Mouse (Mus musculus) cortical plate, adult 2 months (tissue): Measurements from ENCODE around the gene Zc3h18. TPM values are rescaled to one million over a fixed set of nuclear protein-coding genes. Genes with fewer than 3 reads are reported as not detected.

ENCODE experiments used
- H3K27ac ChIP-seq: fragments of 200-500 bp; 2 replicates; pipeline ENCODE4 v1.5.1; 2012; ENCODE audit warnings: low read length, control low read depth, inconsistent platforms; ENCODE audit not compliant: insufficient read depth
- H3K4me1 ChIP-seq: fragments of 200-500 bp; 2 replicates; pipeline ENCODE4 v1.6.1; 2011; ENCODE audit warnings: low read length; ENCODE audit not compliant: control insufficient read depth, insufficient read depth
- H3K4me3 ChIP-seq: fragments of 200-500 bp; 2 replicates; pipeline ENCODE4 v1.5.1; 2011; ENCODE audit warnings: mild to moderate bottlenecking, low read length, control low read depth; ENCODE audit not compliant: insufficient read depth
- CTCF ChIP-seq: fragments of 200-500 bp; IDR thresholded peaks from 2 replicates; pipeline ENCODE4 v1.5.1; 2011; ENCODE audit warnings: mild to moderate bottlenecking, control low read depth, low read length; ENCODE audit not compliant: insufficient read depth; ENCODE audit errors: extremely low read depth
- POLR2A ChIP-seq: fragments of 200-500 bp; IDR thresholded peaks from 2 replicates; pipeline ENCODE4 v1.6.1; 2011; ENCODE audit warnings: mild to moderate bottlenecking, low read length, control low read depth; ENCODE audit not compliant: insufficient read depth; ENCODE audit errors: extremely low read depth
- polyA plus RNA-seq: library from polyadenylated mRNA; depleted of rRNA; stranded (reverse); fragments of >200 nt; gene quantifications from 2 replicates; pipeline ENCODE4 v1.2.3, GENCODE M21; 2012

Zc3h18 gene
- polyA plus RNA-seq, 1 experiment: 33.0 TPM

GRCm38 (mm10) chr8:122345181-122346095 is 31.0 kb upstream of the Zc3h18 start:
- Histone ChIP-seq H3K4me1 (peaks cover 10% of the 10 kb centered on the region), H3K4me3 (no peak overlapping the region), H3K27ac (no peak overlapping the region)
- TF ChIP-seq CTCF (no peak), POLR2A (no peak; the same call in 1 of the 2 replicates)

- Histone ChIP-seq H3K4me1 (peaks cover 8% of the 10 kb centered on the region), H3K4me3 (no peak overlapping the region), H3K27ac (peak overlapping the region; percentile 58; the same call in 1 of the 2 replicates)
- no peak for TF ChIP-seq CTCF
- no peak for TF ChIP-seq POLR2A
These were observed 28.4 kb upstream of the Zc3h18 start for GRCm38 (mm10) chr8:122347811-122348552.

- Histone ChIP-seq H3K4me1 (peaks cover 3% of the 10 kb centered on the region; the same call in 1 of the 2 replicates), H3K27ac (no peak overlapping the region), H3K4me3 (no peak overlapping the region)
- no peak for TF ChIP-seq CTCF
- TF ChIP-seq POLR2A: no peak
These were observed 26.8 kb upstream of the Zc3h18 start for GRCm38 (mm10) chr8:122349357-122350297.

- Histone ChIP-seq H3K27ac (no peak overlapping the region), H3K4me1 (peaks cover 7% of the 10 kb centered on the region), H3K4me3 (no peak overlapping the region)
- TF ChIP-seq CTCF (no peak), POLR2A (no peak)
These were observed 25.9 kb upstream of the Zc3h18 start for GRCm38 (mm10) chr8:122350309-122351089.

- Histone ChIP-seq H3K4me3 (no peak overlapping the region), H3K27ac (no peak overlapping the region), H3K4me1 (peaks cover 8% of the 10 kb centered on the region)
- no peak for TF ChIP-seq CTCF
- no peak for TF ChIP-seq POLR2A
These were observed 22.3 kb upstream of the Zc3h18 start for GRCm38 (mm10) chr8:122354157-122354556.

- H3K27ac ChIP-seq: peak overlapping the region; percentile 74
These were observed 20.5 kb upstream of the Zc3h18 start for GRCm38 (mm10) chr8:122355642-122356606.

GRCm38 (mm10) chr8:122357202-122357601 is 19.2 kb upstream of the Zc3h18 start:
- no peak for TF ChIP-seq CTCF
- no peak for TF ChIP-seq POLR2A
- Histone ChIP-seq H3K27ac (peak overlapping the region; percentile 74; the same call in 1 of the 2 replicates), H3K4me3 (no peak overlapping the region), H3K4me1 (peaks cover 10% of the 10 kb centered on the region)

More at GRCm38 (mm10) chr8:122355642-122356606, 20.5 kb upstream of the Zc3h18 start:
- Histone ChIP-seq H3K4me3 (no peak overlapping the region), H3K4me1 (peaks cover 8% of the 10 kb centered on the region)
- 0 out of 2 replicates have a peak, but pooled peaks have one; percentile 20 for TF ChIP-seq POLR2A
- TF ChIP-seq CTCF: no peak
